Mouse (Mus musculus) liver, embryonic 14.5 days (tissue): ENCODE measurements around the gene Cldn34a. TPM values are rescaled to one million over a fixed set of nuclear protein-coding genes. Genes with fewer than 3 reads are reported as not detected.
"Not testable (repeated sequence)": the region's sequence is repeated elsewhere in the genome, so short reads cannot be mapped to it uniquely, and the experiment has no call there.

Experiments
- ATAC-seq: fragments of 200-750 bp; cut with Nextera tagmentation; 2 replicates; pipeline ENCODE4 v1.8.0; 2017; ENCODE audit warnings: moderate number of reproducible peaks, mild to moderate bottlenecking, moderate library complexity; ENCODE audit not compliant: insufficient read depth
- DNase-seq, 3 experiments: peaks; one replicate each; pipeline ENCODE4 v3.0.0-alpha.2; 2012 to 2013; ENCODE audit warnings: low read depth in 3 of 3, low spot score in 3 of 3
- H3K27ac ChIP-seq: fragments of 300-500 bp; sonication (generic); 2 replicates; pipeline ENCODE4 v1.5.1; 2014; ENCODE audit warnings: moderate library complexity, mild to moderate bottlenecking, control low read depth, inconsistent platforms
- H3K27me3 ChIP-seq: fragments of 300-500 bp; sonication (generic); 2 replicates; pipeline ENCODE4 v1.6.1; 2014; ENCODE audit warnings: mild to moderate bottlenecking, low read length, moderate library complexity; ENCODE audit not compliant: control insufficient read depth, insufficient read depth
- H3K36me3 ChIP-seq: fragments of 300-500 bp; sonication (generic); replicated peaks from 2 replicates; pipeline ENCODE4 v1.6.1; 2014; ENCODE audit warnings: low read depth; ENCODE audit not compliant: control insufficient read depth, insufficient read depth
- H3K4me1 ChIP-seq, 2 experiments: fragments of 200-500 bp in 1 of 2; fragments of 300-500 bp in 1 of 2; sonication (generic) in 1 of 2; replicated peaks; 2 replicates each; pipeline ENCODE4 v1.6.1; 2012 to 2014; ENCODE audit warnings: antibody characterized with exemption in 1 of 2, inconsistent platforms in 1 of 2, low read length in 1 of 2; ENCODE audit not compliant: control insufficient read depth in 2 of 2, insufficient read depth in 2 of 2
- H3K4me2 ChIP-seq: fragments of 300-500 bp; sonication (generic); 2 replicates; pipeline ENCODE4 v1.6.1; 2014; ENCODE audit warnings: low read depth, mild to moderate bottlenecking, control low read depth, moderate library complexity
- H3K4me3 ChIP-seq, 2 experiments: fragments of 200-500 bp in 1 of 2; fragments of 300-500 bp in 1 of 2; sonication (generic) in 1 of 2; 2 replicates each; pipeline ENCODE4 v1.5.1; 2012 to 2014; ENCODE audit warnings: low read depth in 2 of 2, low read length in 2 of 2, mild to moderate bottlenecking in 2 of 2, control low read depth in 1 of 2, inconsistent platforms in 1 of 2, moderate library complexity in 1 of 2; ENCODE audit not compliant: insufficient read depth in 1 of 2
- H3K9ac ChIP-seq: fragments of 300-500 bp; sonication (generic); replicated peaks from 2 replicates; pipeline ENCODE4 v1.6.1; 2014; ENCODE audit warnings: mild to moderate bottlenecking, control low read depth, moderate library complexity
- H3K9me3 ChIP-seq: fragments of 300-500 bp; sonication (generic); 2 replicates; pipeline ENCODE4 v1.6.1; 2016; ENCODE audit warnings: low read length, mixed read lengths; ENCODE audit not compliant: control insufficient read depth
- CTCF ChIP-seq: IDR thresholded peaks from 2 replicates; pipeline ENCODE4 v1.5.1; 2016; ENCODE audit warnings: antibody characterized with exemption, low read depth, control low read depth
- EP300 ChIP-seq: IDR thresholded peaks from 2 replicates; pipeline ENCODE4 v1.6.1; 2016; ENCODE audit warnings: antibody characterized with exemption, low read depth
- WGBS: fragments of 180-500 bp; shearing (Covaris S2); extraction: QIAGEN DNeasy Blood & Tissue Kit; methylation state at CpG from one replicate; pipeline ENCODE4 v1.1.7; 2014; ENCODE audit not compliant: insufficient replicate concordance; 5-methylcytosine and 5-hydroxymethylcytosine counted together
- polyA plus RNA-seq, 2 experiments: library from polyadenylated mRNA; depleted of rRNA in 1 of 2; stranded (reverse) in 1 of 2; unstranded in 1 of 2; fragments of >200 nt; fragmentation: Nextera tagmentation in 1 of 2; extraction: Ambion mirVana in 1 of 2; gene quantifications; 2 replicates each; pipeline versions ENCODE4 v1.2.1 to v1.2.3; 2012 to 2014

The Cldn34a gene
- not detected in 2 replicates for polyA plus RNA-seq (2012; rRNA removed)
- polyA plus RNA-seq (2014; fragmentation: Nextera tagmentation; extraction: Ambion mirVana): not detected in 2 replicates

DNA sequence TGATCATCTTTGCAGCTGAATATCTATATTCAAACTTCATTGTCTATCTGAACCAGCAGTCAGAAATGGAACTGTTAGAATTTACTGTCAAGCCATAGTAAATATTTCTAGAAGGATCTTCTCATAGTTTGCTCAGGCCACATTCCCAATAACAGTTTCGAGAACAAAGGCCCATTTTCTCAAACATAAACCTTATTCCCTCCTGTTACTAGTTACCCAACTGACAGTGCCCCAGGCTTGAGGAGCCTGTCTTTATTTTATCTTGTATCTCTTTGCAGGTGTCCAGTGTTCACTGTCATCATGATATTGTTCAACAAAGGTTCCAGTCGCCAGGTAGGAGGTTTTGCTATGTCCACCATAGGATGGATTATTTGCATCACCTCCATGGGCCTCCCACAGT is at the start of gene Cldn34a:
TSS of gene Cldn34a (plus strand) at position 301 of the 400 bp plus-strand sequence.
- Histone ChIP-seq H3K27ac (no peak within 1 kb of the TSS), H3K36me3 (no peaks in the 10 kb centered on the region), H3K9me3 (no peaks in the 10 kb centered on the region), H3K9ac (no peak within 1 kb of the TSS), H3K4me1 (no peaks in the 10 kb centered on the region), H3K4me3 (no peak within 1 kb of the TSS), H3K4me2 (no peak within 1 kb of the TSS), H3K27me3 (no peaks in the 10 kb centered on the region)
- DNase-seq: no peak
- ATAC-seq: no peak
- 53% methylated on average over 2 of the region's 2 CpGs for WGBS
- TF ChIP-seq CTCF (no peak), EP300 (no peak)

DNA sequence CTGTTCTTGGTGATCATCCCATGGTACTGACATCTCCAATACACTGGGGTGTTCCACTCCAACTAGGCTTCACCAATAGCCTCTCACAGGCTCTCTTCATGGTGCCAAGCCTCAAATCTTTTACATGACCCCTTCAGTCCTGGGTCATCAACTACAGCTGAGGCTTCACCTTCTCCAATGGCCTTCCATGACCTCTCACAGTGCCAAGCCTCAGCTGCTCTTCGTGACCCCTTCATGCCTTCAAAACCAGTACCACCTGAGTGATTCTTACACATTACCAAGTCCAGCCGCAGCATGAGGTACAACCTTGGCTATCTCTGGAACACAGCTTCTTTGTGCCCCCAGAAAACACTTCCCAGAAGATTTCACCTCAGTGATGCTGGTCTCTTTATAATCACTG is 44.5 kb upstream of the Cldn34a start:
- H3K27me3 ChIP-seq, H3K27ac ChIP-seq, H3K4me1 ChIP-seq, H3K9me3 ChIP-seq, H3K4me2 ChIP-seq, H3K36me3 ChIP-seq, DNase-seq, H3K4me3 ChIP-seq, H3K9ac ChIP-seq, ATAC-seq: not testable (repeated sequence)
- WGBS: 48% methylated on average over 2 of the region's 2 CpGs

DNA sequence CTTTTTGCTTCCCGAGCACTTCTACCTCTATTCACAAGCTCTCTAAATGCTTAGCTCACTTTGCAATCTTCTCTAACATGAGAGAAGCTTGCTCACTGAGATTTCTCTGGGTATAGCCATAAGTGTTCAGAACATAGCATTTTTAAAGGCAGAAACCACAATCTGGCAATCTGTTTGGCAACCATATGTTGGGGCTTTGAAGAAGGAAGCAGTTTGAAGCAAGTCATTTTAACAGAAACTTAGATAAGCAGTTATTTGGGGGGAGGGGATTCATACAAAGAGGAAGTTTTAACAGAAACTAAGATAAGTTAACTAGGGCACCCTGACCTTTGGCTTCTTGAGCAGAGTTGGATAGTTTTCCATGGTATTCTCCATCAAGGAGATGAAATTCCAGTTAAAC is 17.4 kb upstream of the Cldn34a start:
- Histone ChIP-seq H3K4me1 (no peaks in the 10 kb centered on the region), H3K4me3 (no peak overlapping the region), H3K9me3 (no peaks in the 10 kb centered on the region), H3K36me3 (no peaks in the 10 kb centered on the region), H3K27me3 (no peaks in the 10 kb centered on the region), H3K4me2 (no peak overlapping the region), H3K9ac (no peak overlapping the region), H3K27ac (no peak overlapping the region)
- TF ChIP-seq CTCF: no peak
- TF ChIP-seq EP300: no peak
- 40% methylated on average over 1 of the region's 1 CpGs for WGBS
- DNase-seq (no peak), ATAC-seq (no peak)

DNA sequence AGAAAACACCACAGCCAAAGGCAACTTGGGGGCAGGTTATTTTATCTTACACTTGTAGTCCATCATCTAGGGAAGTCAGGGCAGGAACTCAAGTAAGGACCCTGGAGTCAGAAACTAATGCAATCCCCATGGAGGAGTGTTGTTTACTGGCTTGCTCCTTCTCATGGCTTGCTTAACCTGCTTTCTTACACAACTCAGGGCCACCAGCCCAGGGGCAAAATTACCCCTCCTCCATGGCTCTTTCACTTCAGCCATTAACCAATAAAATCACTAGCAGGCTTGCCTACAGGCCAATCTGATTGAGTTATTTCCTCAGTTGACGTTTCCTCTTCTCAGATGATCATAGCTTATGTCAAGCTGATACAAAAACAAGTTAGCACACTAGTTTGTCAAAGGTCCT is 15.0 kb upstream of the Cldn34a start:
- H3K4me3 ChIP-seq: no peak overlapping the region
- H3K27ac ChIP-seq: no peak overlapping the region
- TF ChIP-seq CTCF (no peak), EP300 (no peak)
- H3K9me3 ChIP-seq: no peaks in the 10 kb centered on the region
- no peak overlapping the region for H3K9ac ChIP-seq
- WGBS: 12% methylated on average over 1 of the region's 1 CpGs
- H3K4me2 ChIP-seq: no peak overlapping the region
- ATAC-seq: no peak
- H3K27me3 ChIP-seq: no peaks in the 10 kb centered on the region
- no peaks in the 10 kb centered on the region for H3K36me3 ChIP-seq
- no peak for DNase-seq
- H3K4me1 ChIP-seq: no peaks in the 10 kb centered on the region

DNA sequence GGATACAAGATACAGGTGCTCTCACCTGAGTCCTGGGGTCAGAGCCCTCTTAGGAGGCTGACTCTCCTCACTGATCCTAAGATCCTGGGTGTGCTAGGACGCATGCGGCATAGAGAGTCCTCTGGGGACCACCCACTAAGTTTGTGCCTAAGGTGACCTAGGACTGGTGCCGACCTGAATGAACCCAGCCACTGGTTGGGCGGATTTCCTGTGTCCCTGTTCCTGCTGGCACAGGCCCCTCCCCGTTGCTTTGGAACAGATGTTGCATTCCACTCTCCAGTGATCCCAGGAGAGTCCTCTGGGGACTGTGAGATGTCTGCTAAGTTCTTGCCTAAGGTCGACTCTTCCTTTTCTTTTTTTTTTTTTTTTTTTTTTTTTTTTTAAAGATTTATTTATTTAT is 5.7 kb upstream of the Cldn34a start:
- Histone ChIP-seq H3K4me1 (no peaks in the 10 kb centered on the region), H3K9ac (no peak overlapping the region), H3K27me3 (no peaks in the 10 kb centered on the region), H3K27ac (no peak overlapping the region), H3K4me3 (no peak overlapping the region), H3K4me2 (no peak overlapping the region), H3K9me3 (no peaks in the 10 kb centered on the region), H3K36me3 (no peaks in the 10 kb centered on the region)
- no peak for ATAC-seq
- 47% methylated on average over 6 of the region's 6 CpGs for WGBS
- no peak for DNase-seq
- no peak for TF ChIP-seq CTCF
- no peak for TF ChIP-seq EP300

Other genes with a start within 250 kb of the Cldn34a start
- gene Kantr, start 235.8 kb upstream of the Cldn34a start, polyA plus RNA-seq (2012; rRNA removed): 2.1 and 3.1 TPM in 2 replicates
- gene Kantr, start 235.8 kb upstream of the Cldn34a start, polyA plus RNA-seq (2014; fragmentation: Nextera tagmentation; extraction: Ambion mirVana): 2.0 and 2.6 TPM in 2 replicates
- gene Tspyl2, start 220.9 kb upstream of the Cldn34a start, polyA plus RNA-seq (2012; rRNA removed): 6.4 and 10.6 TPM in 2 replicates
- gene Tspyl2, start 220.9 kb upstream of the Cldn34a start, polyA plus RNA-seq (2014; fragmentation: Nextera tagmentation; extraction: Ambion mirVana): 3.1 and 4.1 TPM in 2 replicates
- gene Gpr173, start 194.6 kb upstream of the Cldn34a start, polyA plus RNA-seq (2012; rRNA removed): 0.15 and 0.20 TPM in 2 replicates
- 0.10 and 0.25 TPM in 2 replicates for gene Gpr173, start 194.6 kb upstream of the Cldn34a start, polyA plus RNA-seq (2014; fragmentation: Nextera tagmentation; extraction: Ambion mirVana)
- gene Shroom2, start 206.1 kb downstream of the Cldn34a start, polyA plus RNA-seq (2012; rRNA removed): 0.76 and 0.97 TPM in 2 replicates
- gene Shroom2, start 206.1 kb downstream of the Cldn34a start, polyA plus RNA-seq (2014; fragmentation: Nextera tagmentation; extraction: Ambion mirVana): 1.1 TPM in 2 replicates
- 0.02 and 0.05 TPM in 2 replicates for gene Gpr143, start 218.6 kb downstream of the Cldn34a start, polyA plus RNA-seq (2012; rRNA removed)
- gene Gpr143, start 218.6 kb downstream of the Cldn34a start, polyA plus RNA-seq (2014; fragmentation: Nextera tagmentation; extraction: Ambion mirVana): not detected in 2 replicates